Mouse (Mus musculus): ENCODE measurements around the gene Pou2f3. TPM values are rescaled to one million over a fixed set of nuclear protein-coding genes. Genes with fewer than 3 reads are reported as not detected.
A peak's percentile ranks its signal among the peaks of the same experiment; 100 is the strongest.
"Not testable (repeated sequence)": the region's sequence is repeated elsewhere in the genome, so short reads cannot be mapped to it uniquely, and the experiment has no call there.

Pou2f3 gene
- polyA plus RNA-seq, 1 experiment, result 1.2 TPM

DNA sequence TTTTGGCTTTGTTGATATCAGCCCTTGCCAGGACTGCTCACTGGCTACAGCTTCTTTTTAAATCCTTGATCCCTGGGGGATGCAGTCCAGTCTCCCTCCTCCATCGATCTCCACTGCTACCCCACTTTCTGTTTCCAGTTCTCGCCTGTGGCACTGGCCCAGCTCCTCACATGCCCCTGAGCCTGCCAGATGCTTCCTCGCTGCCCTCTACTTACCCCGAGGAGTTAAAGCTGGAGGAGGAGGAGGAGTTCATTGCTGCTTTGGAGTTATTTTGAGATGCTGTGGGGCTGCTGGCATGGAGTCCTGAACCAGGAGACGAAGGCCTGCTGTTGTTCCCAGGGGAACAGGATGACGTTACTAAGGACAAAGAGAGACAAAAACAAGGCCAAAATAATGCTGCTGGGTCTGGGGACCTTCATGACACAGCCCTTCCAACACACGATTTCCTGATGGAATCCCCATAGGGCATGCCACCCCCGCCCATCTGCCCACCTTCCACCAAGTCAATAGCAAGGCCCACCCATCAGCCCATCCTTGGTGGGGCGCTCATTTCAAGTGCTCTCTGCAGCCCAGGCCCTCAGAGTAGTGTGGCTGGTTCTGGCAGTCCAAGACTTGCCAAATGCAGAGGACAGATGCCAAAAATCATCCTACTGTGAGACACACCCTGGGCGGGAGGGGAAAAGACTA is 82.9 kb downstream of the Pou2f3 start:
- H3K4me1 ChIP-seq (ENCODE audit: control insufficient read depth, insufficient read depth, low read length), result peaks cover 4% of the 10 kb centered on the region
- H3K27me3 ChIP-seq (ENCODE audit: control insufficient read depth, insufficient read depth, low read length), result no peaks in the 10 kb centered on the region
- H3K27ac ChIP-seq (ENCODE audit: control insufficient read depth, insufficient read depth, low read depth, low read length), result 0 out of 2 replicates have a peak overlapping the region, but pooled peaks have one; percentile 5
- no peaks in the 10 kb centered on the region for H3K36me3 ChIP-seq (ENCODE audit: control insufficient read depth, insufficient read depth, low read length)
- H3K4me3 ChIP-seq (ENCODE audit: control insufficient read depth, low read depth, low read length), result no peak overlapping the region
- TF ChIP-seq POLR2A (IDR thresholded peaks at IDR 0.05; ENCODE audit: control insufficient read depth, low read depth, low read length) (no peak), CTCF (IDR thresholded peaks at IDR 0.05; ENCODE audit: control insufficient read depth, insufficient read depth, insufficient replicate concordance, low read depth, low read length) (no peak)

DNA sequence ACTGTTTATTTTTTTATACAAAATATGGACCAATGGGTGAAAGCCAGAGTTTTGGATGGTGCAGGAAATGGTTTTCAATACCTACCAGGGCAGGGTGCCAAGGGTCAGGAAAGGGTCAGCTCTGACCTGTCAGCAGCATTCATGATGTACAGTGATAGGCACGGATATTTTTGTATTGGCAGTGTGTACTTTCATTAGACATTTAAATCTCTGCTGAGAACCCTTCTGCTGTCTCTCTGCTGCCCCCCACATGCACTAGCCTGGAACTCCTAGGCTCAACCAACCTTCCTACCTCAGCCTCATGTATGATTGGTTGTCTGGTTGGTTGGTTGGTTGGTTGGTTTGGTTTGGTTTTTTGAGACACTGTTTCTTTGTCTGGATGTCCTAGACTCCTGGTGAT is 87.8 kb downstream of the Pou2f3 start:
- H3K4me1 ChIP-seq (ENCODE audit: control insufficient read depth, insufficient read depth, low read length), result no peaks in the 10 kb centered on the region
- no peaks in the 10 kb centered on the region for H3K36me3 ChIP-seq (ENCODE audit: control insufficient read depth, insufficient read depth, low read length)
- no peaks in the 10 kb centered on the region for H3K27me3 ChIP-seq (ENCODE audit: control insufficient read depth, insufficient read depth, low read length)
- H3K4me3 ChIP-seq (ENCODE audit: control insufficient read depth, low read depth, low read length), result no peak overlapping the region
- no peak overlapping the region for H3K27ac ChIP-seq (ENCODE audit: control insufficient read depth, insufficient read depth, low read depth, low read length)
- no peak for TF ChIP-seq POLR2A (IDR thresholded peaks at IDR 0.05; ENCODE audit: control insufficient read depth, low read depth, low read length)
- no peak for TF ChIP-seq CTCF (IDR thresholded peaks at IDR 0.05; ENCODE audit: control insufficient read depth, insufficient read depth, insufficient replicate concordance, low read depth, low read length)

DNA sequence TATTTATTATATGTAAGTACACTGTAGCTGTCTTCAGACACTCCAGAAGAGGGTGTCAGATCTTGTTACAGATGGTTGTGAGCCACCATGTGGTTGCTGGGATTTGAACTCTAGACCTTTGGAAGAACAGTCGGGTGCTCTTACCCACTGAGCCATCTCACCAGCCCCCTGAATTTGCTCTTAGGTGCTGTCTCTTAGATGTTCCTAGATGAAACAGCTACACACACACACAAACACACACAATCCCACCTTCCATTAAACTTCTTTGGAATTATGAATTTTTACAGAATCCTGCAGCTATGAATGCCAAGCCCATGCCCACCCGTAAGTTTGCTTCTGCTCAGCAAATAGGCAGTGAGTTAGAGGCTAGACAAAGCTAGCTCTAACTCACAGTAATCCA is 88.2 kb downstream of the Pou2f3 start:
- not testable (repeated sequence) for H3K27me3 ChIP-seq (ENCODE audit: control insufficient read depth, insufficient read depth, low read length); H3K4me3 ChIP-seq (ENCODE audit: control insufficient read depth, low read depth, low read length); H3K27ac ChIP-seq (ENCODE audit: control insufficient read depth, insufficient read depth, low read depth, low read length); H3K36me3 ChIP-seq (ENCODE audit: control insufficient read depth, insufficient read depth, low read length); H3K4me1 ChIP-seq (ENCODE audit: control insufficient read depth, insufficient read depth, low read length)

DNA sequence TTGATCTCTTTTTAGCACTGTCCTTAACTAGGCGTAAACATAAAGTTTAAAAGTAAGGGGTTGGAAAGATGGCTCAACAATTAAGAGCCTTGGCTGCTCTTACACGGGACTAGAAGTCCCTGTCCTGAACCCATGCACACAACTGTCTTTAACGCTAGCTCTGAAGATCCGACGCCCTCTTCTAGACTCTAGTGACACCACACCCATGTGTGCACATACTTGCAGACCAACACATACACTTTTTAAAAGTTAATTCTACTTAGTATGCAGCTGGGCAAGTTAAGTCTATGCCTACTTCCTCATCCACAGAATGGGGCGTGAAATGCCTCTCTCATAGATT is 93.2 kb downstream of the Pou2f3 start:
- H3K4me1 ChIP-seq (ENCODE audit: control insufficient read depth, insufficient read depth, low read length), result peaks cover 8% of the 10 kb centered on the region
- H3K27ac ChIP-seq (ENCODE audit: control insufficient read depth, insufficient read depth, low read depth, low read length), result no peak overlapping the region
- H3K4me3 ChIP-seq (ENCODE audit: control insufficient read depth, low read depth, low read length), result no peak overlapping the region
- no peaks in the 10 kb centered on the region for H3K27me3 ChIP-seq (ENCODE audit: control insufficient read depth, insufficient read depth, low read length)
- TF ChIP-seq CTCF (IDR thresholded peaks at IDR 0.05; ENCODE audit: control insufficient read depth, insufficient read depth, insufficient replicate concordance, low read depth, low read length), result no peak
- no peak for TF ChIP-seq POLR2A (IDR thresholded peaks at IDR 0.05; ENCODE audit: control insufficient read depth, low read depth, low read length)
- H3K36me3 ChIP-seq (ENCODE audit: control insufficient read depth, insufficient read depth, low read length), result no peaks in the 10 kb centered on the region

DNA sequence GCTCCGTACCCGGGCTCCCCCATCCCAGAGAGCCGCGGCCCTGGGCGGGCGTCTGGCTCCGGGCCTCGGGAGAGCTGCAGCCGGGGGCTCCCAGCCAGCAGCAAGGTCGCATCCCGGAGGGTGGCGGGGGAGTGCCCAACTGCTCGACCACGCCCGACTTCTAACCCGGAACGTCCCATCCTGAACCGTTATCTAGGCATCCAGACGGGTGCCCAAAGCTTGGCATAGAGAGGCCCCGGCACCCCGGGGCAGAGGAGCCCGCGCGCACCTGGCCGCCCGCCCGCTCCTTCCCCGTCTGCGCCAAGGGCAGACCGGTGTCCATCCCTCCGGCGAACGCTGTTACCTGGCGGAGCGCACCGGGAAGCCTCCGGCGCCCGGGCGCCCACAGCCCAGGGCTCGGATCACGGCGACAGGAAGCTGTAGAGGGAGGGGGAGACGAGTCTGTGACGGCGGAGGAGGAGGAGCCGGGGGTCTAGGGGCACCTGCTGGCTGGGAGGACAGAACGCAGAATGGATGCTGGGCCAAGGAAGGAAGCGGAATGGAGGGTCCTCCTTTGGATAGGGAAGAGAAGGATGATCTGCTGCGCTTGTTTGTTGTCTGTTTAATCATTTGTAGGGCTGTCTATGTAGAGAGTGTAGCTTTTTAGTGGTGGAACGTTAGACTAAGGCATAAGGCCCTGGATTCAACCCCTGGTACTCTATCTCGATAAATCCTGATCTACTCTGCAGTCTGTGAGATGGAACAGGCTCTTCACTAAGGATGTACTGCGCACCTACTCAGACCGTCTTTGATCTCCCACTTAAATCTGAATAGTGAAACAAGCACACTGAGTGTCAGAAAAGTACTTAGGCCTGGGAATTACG is 93.8 kb downstream of the Pou2f3 start, which contains the start of gene Tmem136:
Tmem136 (minus strand) TSS at position 437 of the 863 bp plus-strand sequence.
- TF ChIP-seq POLR2A (IDR thresholded peaks at IDR 0.05; ENCODE audit: control insufficient read depth, low read depth, low read length) (no peak; the same call in 1 of the 2 replicates), CTCF (IDR thresholded peaks at IDR 0.05; ENCODE audit: control insufficient read depth, insufficient read depth, insufficient replicate concordance, low read depth, low read length) (no peak)
- Histone ChIP-seq H3K36me3 (ENCODE audit: control insufficient read depth, insufficient read depth, low read length) (no peaks in the 10 kb centered on the region), H3K4me3 (ENCODE audit: control insufficient read depth, low read depth, low read length) (peak within 1 kb of the TSS; percentile 71), H3K27me3 (ENCODE audit: control insufficient read depth, insufficient read depth, low read length) (no peaks in the 10 kb centered on the region), H3K27ac (ENCODE audit: control insufficient read depth, insufficient read depth, low read depth, low read length) (no peak within 1 kb of the TSS), H3K4me1 (ENCODE audit: control insufficient read depth, insufficient read depth, low read length) (peaks cover 8% of the 10 kb centered on the region)

DNA sequence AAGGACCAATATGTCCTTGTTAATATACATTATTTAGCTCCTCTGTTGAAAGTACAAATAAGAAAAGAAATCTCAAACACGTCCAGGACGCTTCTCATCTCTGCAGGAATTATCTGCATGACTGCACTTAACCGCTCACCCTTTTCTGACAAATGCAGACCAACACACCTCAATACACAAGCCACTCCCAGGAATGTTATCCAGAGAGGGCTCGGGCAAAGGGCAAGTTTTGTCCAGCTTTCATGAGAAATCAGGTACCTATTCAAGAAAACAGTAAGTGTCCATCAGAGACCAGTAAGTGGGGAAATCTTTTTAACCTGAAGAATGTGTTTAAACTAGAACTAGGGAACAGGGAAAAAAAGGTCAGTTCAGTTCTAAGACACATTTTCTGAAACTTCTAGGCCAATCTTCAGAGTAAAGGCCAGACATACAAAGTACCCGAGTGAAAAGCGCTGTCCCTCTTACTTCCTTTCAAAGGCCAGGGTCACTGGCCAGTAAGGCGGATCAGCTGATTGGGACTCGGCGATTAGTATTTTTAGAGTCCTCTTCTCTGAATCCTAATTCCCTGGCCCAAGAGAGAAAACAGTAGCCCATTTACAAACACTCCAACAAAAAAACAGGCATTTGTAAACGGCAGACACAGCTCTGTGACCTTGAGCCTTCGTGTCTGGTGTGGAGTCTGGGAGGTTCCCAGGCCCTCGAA is 94.6 kb downstream of the Pou2f3 start:
- no peak overlapping the region for H3K27ac ChIP-seq (ENCODE audit: control insufficient read depth, insufficient read depth, low read depth, low read length)
- peaks cover 8% of the 10 kb centered on the region for H3K4me1 ChIP-seq (ENCODE audit: control insufficient read depth, insufficient read depth, low read length)
- H3K27me3 ChIP-seq (ENCODE audit: control insufficient read depth, insufficient read depth, low read length), result no peaks in the 10 kb centered on the region
- peak overlapping the region; percentile 71 for H3K4me3 ChIP-seq (ENCODE audit: control insufficient read depth, low read depth, low read length)
- no peaks in the 10 kb centered on the region for H3K36me3 ChIP-seq (ENCODE audit: control insufficient read depth, insufficient read depth, low read length)
- TF ChIP-seq POLR2A (IDR thresholded peaks at IDR 0.05; ENCODE audit: control insufficient read depth, low read depth, low read length) (no peak), CTCF (IDR thresholded peaks at IDR 0.05; ENCODE audit: control insufficient read depth, insufficient read depth, insufficient replicate concordance, low read depth, low read length) (no peak)

DNA sequence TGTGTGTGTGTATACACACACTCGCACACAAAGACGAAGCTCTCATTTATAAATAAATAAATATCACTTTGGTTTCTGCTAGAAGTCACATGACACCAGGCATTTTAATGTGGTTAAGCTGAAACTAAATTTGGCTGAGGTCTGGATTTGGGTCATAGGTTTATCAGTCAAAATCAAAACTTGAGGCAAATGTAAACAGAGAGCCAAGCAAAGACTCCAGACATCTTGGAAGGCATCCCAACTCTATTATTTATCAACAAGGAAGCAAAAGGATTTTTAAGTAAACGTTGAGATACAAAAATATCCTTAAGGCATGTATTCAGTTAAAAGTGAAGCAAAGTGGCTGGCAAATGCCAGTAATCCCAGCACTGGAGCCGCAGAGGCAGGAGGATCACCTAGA is 95.3 kb downstream of the Pou2f3 start:
- no peak for TF ChIP-seq POLR2A (IDR thresholded peaks at IDR 0.05; ENCODE audit: control insufficient read depth, low read depth, low read length)
- TF ChIP-seq CTCF (IDR thresholded peaks at IDR 0.05; ENCODE audit: control insufficient read depth, insufficient read depth, insufficient replicate concordance, low read depth, low read length), result no peak
- H3K27me3 ChIP-seq (ENCODE audit: control insufficient read depth, insufficient read depth, low read length), result no peaks in the 10 kb centered on the region
- no peaks in the 10 kb centered on the region for H3K36me3 ChIP-seq (ENCODE audit: control insufficient read depth, insufficient read depth, low read length)
- H3K27ac ChIP-seq (ENCODE audit: control insufficient read depth, insufficient read depth, low read depth, low read length), result no peak overlapping the region
- H3K4me3 ChIP-seq (ENCODE audit: control insufficient read depth, low read depth, low read length), result no peak overlapping the region
- peaks cover 8% of the 10 kb centered on the region for H3K4me1 ChIP-seq (ENCODE audit: control insufficient read depth, insufficient read depth, low read length)

Measured in testis, adult 2 months (tissue).